Mouse (Mus musculus) Muller cell, postnatal 12 days (primary cell): ENCODE measurements around the gene Plac9a.
"Not testable (repeated sequence)": the region's sequence is repeated elsewhere in the genome, so short reads cannot be mapped to it uniquely, and the experiment has no call there.

Source experiments
- DNase-seq: peaks from one replicate; pipeline ENCODE4 v3.0.0-alpha.2; 2015; ENCODE audit errors: inconsistent ontology term

Plac9a gene

GRCm38 (mm10) chr14:25903000-25903399 is at the start of gene Plac9a:
Gene Plac9a, minus strand, starts transcription at chr14:25903100.
- not testable (repeated sequence) for DNase-seq

- DNase-seq: not testable (repeated sequence)
These were observed 35.1 kb upstream of the Plac9a start, which contains the start of gene Cphx1 for GRCm38 (mm10) chr14:25938004-25938403. Gene Cphx1, plus strand, starts transcription at chr14:25938304.

- DNase-seq: not testable (repeated sequence)
These were observed 34.1 kb upstream of the Plac9a start for GRCm38 (mm10) chr14:25936867-25937630.

- not testable (repeated sequence) for DNase-seq
These were observed 24.6 kb upstream of the Plac9a start, which contains the start of gene Tmem254a for GRCm38 (mm10) chr14:25927562-25927881. Gene Tmem254a, minus strand, starts transcription at chr14:25927672.

GRCm38 (mm10) chr14:25926814-25927561 is 24.1 kb upstream of the Plac9a start:
- not testable (repeated sequence) for DNase-seq

- not testable (repeated sequence) for DNase-seq
These were observed 15.7 kb upstream of the Plac9a start for GRCm38 (mm10) chr14:25918427-25919170.

- DNase-seq: not testable (repeated sequence)
These were observed 6.1 kb upstream of the Plac9a start for GRCm38 (mm10) chr14:25908976-25909375.

- DNase-seq: not testable (repeated sequence)
These were observed 4.4 kb upstream of the Plac9a start for GRCm38 (mm10) chr14:25907272-25907671.

- DNase-seq: not testable (repeated sequence)
These were observed 2.3 kb upstream of the Plac9a start for GRCm38 (mm10) chr14:25905243-25905642.

GRCm38 (mm10) chr14:25895686-25896085 is 7.2 kb downstream of the Plac9a start:
- not testable (repeated sequence) for DNase-seq

- not testable (repeated sequence) for DNase-seq
These were observed 8.3 kb downstream of the Plac9a start for GRCm38 (mm10) chr14:25894566-25894965.

GRCm38 (mm10) chr14:25885886-25886285 is 17.0 kb downstream of the Plac9a start:
- not testable (repeated sequence) for DNase-seq

- not testable (repeated sequence) for DNase-seq
These were observed 21.1 kb downstream of the Plac9a start for GRCm38 (mm10) chr14:25881769-25882168.

- not testable (repeated sequence) for DNase-seq
These were observed 26.3 kb downstream of the Plac9a start for GRCm38 (mm10) chr14:25876640-25877039.

GRCm38 (mm10) chr14:25872461-25873415 is 30.2 kb downstream of the Plac9a start:
- DNase-seq: peak; percentile 83

GRCm38 (mm10) chr14:25869135-25869878 is 33.6 kb downstream of the Plac9a start:
- peak; percentile 16 for DNase-seq

- DNase-seq: no peak
These were observed 34.2 kb downstream of the Plac9a start for GRCm38 (mm10) chr14:25868706-25869105.

- no peak for DNase-seq
These were observed 35.1 kb downstream of the Plac9a start for GRCm38 (mm10) chr14:25867834-25868233.

- DNase-seq: no peak
These were observed 36.1 kb downstream of the Plac9a start for GRCm38 (mm10) chr14:25866832-25867231.

- DNase-seq: no peak
These were observed 36.5 kb downstream of the Plac9a start for GRCm38 (mm10) chr14:25866384-25866783.
